In the genomic region with DNA sequence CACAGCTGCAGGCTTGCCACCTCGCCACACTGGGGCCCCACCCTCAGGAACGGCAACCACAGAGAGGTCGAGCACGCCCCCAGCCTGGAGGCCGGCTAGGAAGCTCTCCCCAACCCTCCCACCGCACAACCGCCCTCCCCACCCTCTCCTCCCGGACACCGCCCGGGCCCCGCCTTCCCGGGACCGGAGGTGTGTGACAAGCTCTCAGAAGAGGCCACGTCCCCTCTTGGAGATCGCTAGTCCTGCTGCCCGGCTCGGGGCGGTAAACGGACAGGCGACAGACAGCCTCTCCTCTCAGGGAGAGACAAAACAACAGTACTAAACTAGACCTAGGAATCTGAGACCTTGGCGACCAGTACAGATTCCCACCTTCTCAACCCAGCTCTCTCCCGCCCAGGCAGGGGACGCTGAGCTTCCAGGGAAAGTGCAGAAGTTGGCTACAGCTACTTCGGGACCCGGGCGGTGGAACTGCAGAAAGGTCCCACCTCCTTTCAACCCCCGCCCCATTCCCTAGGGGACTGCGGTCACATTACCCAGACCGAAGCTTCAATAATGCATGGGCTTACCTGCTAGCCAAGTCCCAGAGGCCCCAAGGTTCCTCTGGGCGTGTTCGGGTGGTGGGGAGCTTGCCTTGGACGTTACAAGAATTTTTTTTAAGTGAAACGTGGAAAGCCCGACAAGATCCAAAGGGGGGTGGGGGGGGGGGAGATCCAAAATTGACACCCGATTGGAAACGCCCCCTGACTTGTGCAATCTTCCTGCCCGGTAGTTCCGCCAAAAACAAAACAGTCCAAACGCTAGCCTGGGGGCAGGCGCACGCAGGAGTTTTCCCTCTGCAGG, we compare ENCODE assay signal across 8 mouse cellular contexts. TPM values are rescaled to one million over a fixed set of nuclear protein-coding genes. Genes with fewer than 3 reads are reported as not detected.
DNase-seq lines count a peak whose midpoint lies in the region; ATAC-seq and TF ChIP-seq lines count a peak whose summit lies in the region.

No protein-coding gene starts in this region.

- peaks cover 15% of the 10 kb centered on the region for H3K27me3 ChIP-seq in E14TG2a.4 (ENCODE audit: insufficient read depth, low read length)
- no peaks in the 10 kb centered on the region for H3K27me3 ChIP-seq in embryonic facial prominence, embryonic 13.5 days
- H3K27me3 ChIP-seq in heart, embryonic 12.5 days (replicated peaks), result no peaks in the 10 kb centered on the region
- no peaks in the 10 kb centered on the region for H3K27me3 ChIP-seq in kidney, embryonic 16.5 days (ENCODE audit: insufficient read depth, low read length)

- H3K36me3 ChIP-seq in E14TG2a.4 (ENCODE audit: insufficient read depth, low read length), result no peaks in the 10 kb centered on the region
- H3K36me3 ChIP-seq in embryonic facial prominence, embryonic 13.5 days, result no peaks in the 10 kb centered on the region
- no peaks in the 10 kb centered on the region for H3K36me3 ChIP-seq in heart, embryonic 12.5 days
- H3K36me3 ChIP-seq in kidney, embryonic 16.5 days (ENCODE audit: insufficient read depth, low read length), result no peaks in the 10 kb centered on the region

- H3K9ac ChIP-seq in embryonic facial prominence, embryonic 13.5 days, result peak overlapping the region; percentile 93
- peak overlapping the region; percentile 88 for H3K9ac ChIP-seq in heart, embryonic 12.5 days
- peak overlapping the region; percentile 96 for H3K9ac ChIP-seq in kidney, embryonic 16.5 days (replicated peaks; ENCODE audit: low read length)

- H3K4me2 ChIP-seq in embryonic facial prominence, embryonic 13.5 days, result peak overlapping the region; percentile 95
- H3K4me2 ChIP-seq in heart, embryonic 12.5 days, result peak overlapping the region; percentile 77
- H3K4me2 ChIP-seq in kidney, embryonic 16.5 days (replicated peaks; ENCODE audit: low read depth, low read length), result peak overlapping the region; percentile 67

- peak overlapping the region; percentile 95 for H3K27ac ChIP-seq in embryonic facial prominence, embryonic 13.5 days
- peak overlapping the region; percentile 93 for H3K27ac ChIP-seq in heart, embryonic 12.5 days (ENCODE audit: poor library complexity, severe bottlenecking)
- peak overlapping the region; percentile 96 for H3K27ac ChIP-seq in kidney, embryonic 16.5 days (ENCODE audit: low read length)

- H3K9me3 ChIP-seq in E14TG2a.4 (ENCODE audit: low read length), result no peaks in the 10 kb centered on the region
- H3K9me3 ChIP-seq in embryonic facial prominence, embryonic 13.5 days, result no peaks in the 10 kb centered on the region
- H3K9me3 ChIP-seq in heart, embryonic 12.5 days (replicated peaks), result no peaks in the 10 kb centered on the region
- H3K9me3 ChIP-seq in kidney, embryonic 16.5 days (ENCODE audit: low read length), result no peaks in the 10 kb centered on the region

- DNase-seq in adrenal gland, postnatal 36 days, result peak; percentile 91
- DNase-seq in lung, postnatal 4 days, result peak; percentile 85 to 91
- DNase-seq in retina, postnatal 1 day, result peak; percentile 76
- DNase-seq in urinary bladder, postnatal 4 days (ENCODE audit: low spot score in 2 of 2), result peak; percentile 66 to 72

- H3K4me1 ChIP-seq in E14TG2a.4 (replicated peaks; ENCODE audit: low read depth, low read length), result peaks cover 16% of the 10 kb centered on the region
- peaks cover 25% of the 10 kb centered on the region for H3K4me1 ChIP-seq in embryonic facial prominence, embryonic 13.5 days
- peaks cover 19% of the 10 kb centered on the region for H3K4me1 ChIP-seq in heart, embryonic 12.5 days (replicated peaks)
- H3K4me1 ChIP-seq in kidney, embryonic 16.5 days (ENCODE audit: insufficient read depth, low read length), result peaks cover 8% of the 10 kb centered on the region

- H3K4me3 ChIP-seq in E14TG2a.4 (replicated peaks; ENCODE audit: low read length), result peak overlapping the region; percentile 93
- peak overlapping the region; percentile 72 for H3K4me3 ChIP-seq in embryonic facial prominence, embryonic 13.5 days
- peak overlapping the region; percentile 69 for H3K4me3 ChIP-seq in heart, embryonic 12.5 days
- peak overlapping the region; percentile 80 for H3K4me3 ChIP-seq in kidney, embryonic 16.5 days (ENCODE audit: low read length)

- WGBS in embryonic facial prominence, embryonic 13.5 days, result under 1% methylated on average over 41 of the region's 41 CpGs
- 0% methylated on average over 41 of the region's 41 CpGs for WGBS in heart, embryonic 12.5 days
- under 1% methylated on average over 41 of the region's 41 CpGs for WGBS in kidney, embryonic 16.5 days

- TF ChIP-seq CTCF in E14TG2a.4 (conservative IDR thresholded peaks at IDR 0.05; ENCODE audit: low read length), result no peak

- ATAC-seq in embryonic facial prominence, embryonic 13.5 days (ENCODE audit: insufficient number of reproducible peaks, insufficient read depth, low FRiP score, low TSS enrichment, low read depth), result peak; percentile 82
- ATAC-seq in heart, embryonic 12.5 days (ENCODE audit: insufficient number of reproducible peaks, low FRiP score), result peak; percentile 86
- ATAC-seq in kidney, embryonic 16.5 days (ENCODE audit: low FRiP score, low TSS enrichment), result peak; percentile 83

RNA-seq across cellular contexts. Expression of a gene that starts 0.8 kb away (rescaled TPM):
- 100 to 1,000 TPM in 1 of 2 experiments, 10 to 100 TPM in 1; 98.5 to 102 TPM for total RNA-seq in adrenal gland, postnatal 36 days (2021)
- polyA plus RNA-seq in embryonic facial prominence, embryonic 13.5 days (2015; fragmentation: Nextera tagmentation; extraction: Ambion mirVana), result 101 and 102 TPM in 2 replicates
- polyA plus RNA-seq in heart, embryonic 12.5 days (2016; fragmentation: Nextera tagmentation; extraction: Ambion mirVana), result 66.8 and 69.2 TPM in 2 replicates
- polyA plus RNA-seq in kidney, embryonic 16.5 days (2015; fragmentation: Nextera tagmentation; extraction: Ambion mirVana), result 76.0 and 88.1 TPM in 2 replicates

Comparison
In these comparisons a context has a peak if more than half of its experiments do, and no peak if none do; other contexts are left out.
1. Peak in every context shown above with its lines: DNase-seq, ATAC-seq, H3K4me3 ChIP-seq and H3K27ac ChIP-seq.